Mouse (Mus musculus) olfactory bulb, adult 2 months (tissue): ENCODE measurements around the gene Pax6. TPM values are rescaled to one million over a fixed set of nuclear protein-coding genes. Genes with fewer than 3 reads are reported as not detected.

Experiments used
- H3K27ac ChIP-seq: fragments of 200-500 bp; 2 replicates; pipeline ENCODE4 v1.5.1; 2012; ENCODE audit warnings: low read depth, low read length; ENCODE audit not compliant: insufficient read depth
- H3K4me1 ChIP-seq: fragments of 200-500 bp; 2 replicates; pipeline ENCODE4 v1.6.1; 2012; ENCODE audit warnings: low read length; ENCODE audit not compliant: control insufficient read depth, insufficient read depth
- H3K4me3 ChIP-seq: fragments of 200-500 bp; 2 replicates; pipeline ENCODE4 v1.5.1; 2012; ENCODE audit warnings: mild to moderate bottlenecking, low read depth, low read length, moderate library complexity; ENCODE audit not compliant: insufficient read depth
- CTCF ChIP-seq: fragments of 200-500 bp; IDR thresholded peaks from 2 replicates; pipeline ENCODE4 v1.5.1; 2012; ENCODE audit warnings: low read depth, mild to moderate bottlenecking, low read length, moderate library complexity; ENCODE audit not compliant: insufficient read depth
- POLR2A ChIP-seq: fragments of 200-500 bp; IDR thresholded peaks from 2 replicates; pipeline ENCODE4 v1.6.1; 2012; ENCODE audit warnings: mild to moderate bottlenecking, low read depth, low read length, moderate library complexity; ENCODE audit not compliant: insufficient read depth
- WGBS: fragments of 180-500 bp; shearing (Covaris S2); methylation state at CpG from one replicate; pipeline ENCODE4 v1.1.7; 2018; 5-methylcytosine and 5-hydroxymethylcytosine counted together
- polyA plus RNA-seq: library from polyadenylated mRNA; stranded (reverse); fragments of >200 nt; gene quantifications from 2 replicates; pipeline ENCODE4 v1.2.4, GENCODE M21; 2012; ENCODE audit warnings: low replicate concordance; ENCODE audit not compliant: missing spikeins, insufficient read depth, insufficient read length

Pax6 gene
- polyA plus RNA-seq, result not detected in 2 replicates

DNA sequence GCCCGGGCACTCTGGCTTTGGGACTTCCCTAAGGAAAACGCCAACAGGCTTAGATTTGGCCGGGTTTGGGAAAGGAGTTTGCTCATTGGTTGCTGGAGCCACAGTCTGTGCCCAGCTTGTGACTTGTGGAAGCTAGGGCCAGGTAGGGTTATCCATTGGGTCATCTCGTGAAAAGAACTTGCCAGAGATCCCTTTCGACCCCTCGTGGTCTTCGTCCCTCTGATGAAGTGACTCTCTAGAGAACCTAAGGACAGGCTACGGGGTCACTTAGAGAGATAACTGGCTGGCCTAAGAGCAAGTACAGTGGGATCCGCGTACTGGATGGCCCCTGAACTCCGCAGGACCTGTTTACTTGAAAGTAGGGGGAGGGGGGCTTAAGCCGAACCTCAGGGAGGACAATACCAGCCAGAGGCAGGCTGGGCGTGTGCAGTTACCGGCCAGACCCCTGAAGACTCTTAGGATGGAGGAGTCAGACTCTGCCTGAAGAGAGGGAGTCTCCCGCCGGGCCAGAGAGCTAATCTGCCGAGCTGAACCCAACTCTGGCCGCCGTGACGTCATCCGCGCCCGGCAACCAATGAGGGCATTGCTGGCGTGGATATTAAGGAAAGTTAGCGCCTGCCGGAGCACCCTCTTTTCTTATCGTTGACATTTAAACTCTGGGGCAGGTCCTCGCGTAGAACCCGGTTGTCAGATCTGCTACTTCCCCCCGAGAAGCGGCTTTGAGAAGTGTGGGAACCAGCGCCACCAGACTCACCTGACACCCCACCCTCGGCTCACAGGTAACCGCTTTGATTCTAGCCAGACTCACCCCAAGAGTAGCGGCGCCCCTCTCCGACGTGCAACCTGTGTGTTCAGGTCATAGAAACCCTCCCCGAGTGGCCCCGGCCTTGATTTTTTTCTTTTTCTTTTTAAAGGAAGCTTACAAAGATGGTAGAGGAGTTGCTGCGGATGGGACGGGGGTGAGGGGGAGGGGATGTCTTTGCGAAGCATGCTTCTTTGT lies at the start of gene Pax6:
Gene Pax6, plus strand, starts transcription at position 630 of the 1,000 bp plus-strand sequence.
- Histone ChIP-seq H3K4me1 (peaks cover 25% of the 10 kb centered on the region), H3K4me3 (peak within 1 kb of the TSS; percentile 40), H3K27ac (0 out of 2 replicates have a peak within 1 kb of the TSS, but pooled peaks have one; percentile 7)
- WGBS, result 8% methylated on average over 44 of the region's 44 CpGs
- no peak for TF ChIP-seq CTCF
- TF ChIP-seq POLR2A, result no peak

DNA sequence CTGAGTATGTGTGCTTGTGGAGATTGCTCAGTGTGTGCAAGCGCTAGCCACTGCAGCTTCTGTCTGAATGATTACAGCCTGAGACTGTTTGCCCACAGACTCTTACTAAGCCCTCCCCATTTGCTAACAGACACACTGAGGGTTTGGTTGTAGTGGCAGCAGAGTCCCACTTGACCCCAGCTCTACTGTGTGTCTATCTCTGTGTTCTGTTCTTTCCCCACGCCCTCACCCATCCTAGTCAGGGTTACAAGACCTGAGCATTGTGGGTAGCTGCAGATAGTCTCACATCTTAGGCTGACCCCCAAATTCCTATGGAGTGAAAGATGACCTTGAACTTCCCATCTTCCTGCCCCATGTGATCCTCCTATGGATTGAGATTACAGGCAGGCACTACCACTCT lies 19.8 kb upstream of the Pax6 start:
- H3K4me1 ChIP-seq, result no peaks in the 10 kb centered on the region
- WGBS, result 89% methylated on average over 2 of the region's 2 CpGs
- no peak for TF ChIP-seq POLR2A
- no peak for TF ChIP-seq CTCF
- H3K27ac ChIP-seq, result no peak overlapping the region
- H3K4me3 ChIP-seq, result no peak overlapping the region

DNA sequence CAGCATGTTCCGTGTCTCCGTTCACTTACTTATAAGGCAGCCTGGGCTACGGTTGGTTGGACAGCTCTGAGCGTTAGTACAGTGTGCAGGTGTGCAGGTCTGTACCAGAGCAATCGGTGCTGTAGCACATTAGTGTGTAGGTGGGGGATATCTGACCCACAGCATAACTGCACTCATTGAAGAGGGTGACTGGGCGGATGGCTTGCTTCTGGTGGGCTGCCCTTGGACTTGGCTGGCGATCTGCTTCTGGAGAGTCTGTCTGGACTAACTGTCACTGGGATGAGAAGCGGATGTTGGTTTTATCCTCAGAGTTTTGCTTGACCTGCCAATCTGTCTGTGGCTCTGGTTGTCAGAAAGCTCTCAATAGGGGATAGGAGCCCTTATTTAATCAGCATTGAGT lies 12.2 kb upstream of the Pax6 start:
- 88% methylated on average over 8 of the region's 8 CpGs for WGBS
- H3K27ac ChIP-seq, result no peak overlapping the region
- H3K4me1 ChIP-seq, result peaks cover 14% of the 10 kb centered on the region
- H3K4me3 ChIP-seq, result no peak overlapping the region
- TF ChIP-seq POLR2A (no peak), CTCF (no peak)

DNA sequence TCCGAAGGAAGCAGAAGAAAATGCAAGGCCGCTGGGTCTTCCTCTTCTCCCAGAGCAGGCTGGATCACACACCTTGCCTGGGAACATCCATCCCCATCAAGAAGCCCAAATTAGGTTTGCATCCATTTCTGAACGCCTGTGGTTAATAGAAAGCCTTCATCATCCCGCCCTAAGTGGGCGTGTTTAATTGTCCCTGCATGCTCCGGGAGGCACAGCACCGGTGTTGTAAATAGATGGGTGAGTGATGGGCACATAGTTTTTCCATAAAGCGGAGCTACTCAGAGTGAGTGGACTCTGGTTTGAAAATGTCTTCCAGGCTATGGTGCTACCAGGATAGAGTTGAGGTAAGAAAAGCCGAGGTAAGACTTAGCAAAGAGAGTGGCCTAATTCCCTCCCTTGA lies 9.3 kb upstream of the Pax6 start:
- Histone ChIP-seq H3K4me1 (peaks cover 14% of the 10 kb centered on the region), H3K4me3 (no peak overlapping the region), H3K27ac (no peak overlapping the region)
- 47% methylated on average over 9 of the region's 9 CpGs for WGBS
- TF ChIP-seq CTCF (no peak), POLR2A (no peak)

DNA sequence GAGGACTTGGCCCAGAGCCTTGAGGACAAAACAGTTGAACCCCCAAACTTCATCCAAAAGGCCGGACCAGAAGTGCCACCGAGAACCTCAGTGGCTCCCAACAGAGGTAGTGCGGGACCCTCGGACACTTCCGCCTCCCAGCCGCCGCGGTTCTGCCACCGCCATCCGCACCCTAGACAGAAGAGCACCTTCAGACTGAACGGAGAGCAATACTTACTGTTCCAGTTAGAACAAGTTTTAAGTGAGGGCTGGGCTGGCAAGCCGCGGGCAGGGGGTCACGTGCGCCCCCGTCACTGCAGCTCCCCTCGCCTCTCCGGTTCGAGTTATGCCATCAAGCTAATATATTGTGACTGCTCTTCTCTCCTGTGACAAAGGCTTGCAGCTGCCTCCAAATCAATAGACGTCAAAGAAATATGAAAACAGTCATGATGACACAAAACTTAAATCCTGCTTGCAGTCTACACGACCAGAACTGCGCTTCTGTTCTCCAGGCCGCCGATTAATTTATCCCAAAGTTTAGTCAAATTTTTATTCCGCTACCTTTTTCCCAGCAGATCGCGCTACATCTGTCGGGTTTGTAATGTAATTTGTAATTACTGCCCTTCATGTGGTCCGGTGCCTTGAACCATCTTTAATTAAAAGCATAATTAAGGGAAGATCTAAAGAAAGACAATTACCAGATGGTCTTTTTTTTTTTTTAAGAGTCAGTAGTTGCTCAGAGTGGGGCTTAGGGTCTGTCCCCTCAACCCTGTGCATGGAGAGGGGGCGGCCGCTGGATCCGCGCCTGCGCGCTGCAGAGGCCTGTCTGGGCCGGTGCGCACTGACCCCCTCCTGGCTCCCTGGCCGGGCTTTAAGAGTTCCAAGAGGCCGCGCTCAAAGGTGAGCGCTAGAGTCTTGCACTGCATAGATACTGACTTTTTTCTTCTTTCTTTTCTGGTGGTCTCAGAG lies 8.5 kb upstream of the Pax6 start:
- TF ChIP-seq POLR2A, result no peak
- no peak for TF ChIP-seq CTCF
- H3K4me1 ChIP-seq, result peaks cover 14% of the 10 kb centered on the region
- H3K4me3 ChIP-seq, result peak overlapping the region; percentile 14; the same call in 1 of the 2 replicates
- no peak overlapping the region for H3K27ac ChIP-seq
- 20% methylated on average over 41 of the region's 41 CpGs for WGBS

DNA sequence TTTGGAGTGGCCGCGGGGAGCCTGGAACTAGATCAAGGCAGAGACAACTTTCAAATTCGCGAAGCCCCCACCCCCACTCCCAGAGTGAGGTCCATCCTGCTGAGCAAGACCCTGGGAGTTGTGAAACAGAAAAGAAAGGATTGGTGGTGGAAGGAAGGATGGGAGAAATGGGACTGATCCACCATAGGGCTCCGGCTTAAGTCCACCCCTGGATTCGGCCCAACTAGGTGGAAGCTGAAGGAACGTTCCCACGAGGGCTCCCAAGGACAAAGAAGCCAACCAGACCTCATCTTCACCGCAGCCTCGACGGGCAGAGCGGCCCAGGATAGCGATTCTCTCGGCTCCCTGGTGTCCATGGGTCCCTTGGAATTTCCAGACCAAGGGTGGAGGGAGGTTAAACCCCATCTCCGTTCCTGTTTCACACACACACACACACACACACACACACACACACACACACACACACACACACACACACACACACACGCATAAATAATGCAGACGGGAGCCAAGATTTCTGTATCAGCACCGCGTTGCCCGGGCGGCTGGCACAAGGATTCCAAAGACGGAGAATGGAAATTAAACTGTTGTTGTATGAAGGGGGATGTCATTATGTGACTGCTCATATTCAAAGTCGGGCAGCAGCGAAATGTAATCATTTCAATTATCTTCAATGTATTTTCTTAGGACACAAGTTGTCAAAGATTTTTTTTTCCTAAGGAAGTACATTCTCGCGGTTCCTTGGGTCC lies 7.7 kb upstream of the Pax6 start:
- Histone ChIP-seq H3K27ac (no peak overlapping the region), H3K4me3 (no peak overlapping the region), H3K4me1 (peaks cover 14% of the 10 kb centered on the region)
- WGBS, result 19% methylated on average over 26 of the region's 26 CpGs
- TF ChIP-seq CTCF, result no peak
- TF ChIP-seq POLR2A, result no peak

DNA sequence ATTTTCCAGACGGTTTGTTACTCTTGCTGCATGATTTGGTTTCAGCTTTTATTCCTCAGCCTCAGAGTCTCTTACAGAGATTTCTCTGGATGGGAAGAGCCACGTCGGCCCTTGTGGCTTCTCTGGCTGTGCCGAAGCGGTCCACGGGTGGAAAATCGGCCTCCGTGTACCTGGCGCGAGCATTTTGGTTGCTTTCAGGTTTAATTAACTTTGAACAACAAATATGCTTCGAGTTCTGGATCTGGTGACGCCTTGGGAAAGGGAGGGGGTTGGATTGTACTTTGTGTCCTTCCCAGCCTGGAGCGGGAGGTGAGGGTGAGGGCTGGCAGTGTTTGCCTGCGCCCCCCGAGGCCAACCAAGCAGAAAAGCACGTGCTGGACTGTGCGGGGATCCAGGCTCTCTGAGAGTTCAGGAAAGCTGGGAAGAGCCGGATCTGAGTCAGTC lies 7.1 kb upstream of the Pax6 start:
- WGBS, result 14% methylated on average over 18 of the region's 18 CpGs
- TF ChIP-seq CTCF (no peak), POLR2A (no peak)
- Histone ChIP-seq H3K4me3 (no peak overlapping the region), H3K27ac (no peak overlapping the region), H3K4me1 (peaks cover 14% of the 10 kb centered on the region)

DNA sequence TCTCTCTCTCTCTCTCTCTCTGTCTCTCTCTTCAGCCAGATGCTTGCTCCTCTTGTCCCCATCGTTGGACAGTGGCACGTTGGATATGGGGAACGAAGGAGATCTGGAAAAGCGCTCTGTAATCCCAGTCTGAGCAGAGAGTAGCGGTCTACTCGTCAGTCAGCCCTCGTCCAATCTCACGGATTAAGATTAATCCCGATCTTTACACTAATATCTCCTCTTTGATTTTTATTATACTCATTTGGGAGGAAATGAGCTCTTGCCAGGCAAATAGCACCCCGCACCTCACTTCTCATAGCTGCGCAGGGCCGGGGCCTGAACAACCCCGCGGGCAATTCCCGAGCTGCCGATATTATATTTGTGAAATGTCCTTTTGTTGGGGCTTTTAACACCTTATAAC lies 6.6 kb upstream of the Pax6 start:
- no peak overlapping the region for H3K4me3 ChIP-seq
- TF ChIP-seq POLR2A (no peak), CTCF (no peak)
- peaks cover 19% of the 10 kb centered on the region for H3K4me1 ChIP-seq
- no peak overlapping the region for H3K27ac ChIP-seq
- WGBS, result 52% methylated on average over 16 of the region's 16 CpGs
